Mouse (Mus musculus) heart, postnatal 0 days (tissue): Measurements from ENCODE around the gene Usf2.
A peak's percentile ranks its signal among the peaks of the same experiment; 100 is the strongest.

ENCODE experiments used
- CTCF ChIP-seq: IDR thresholded peaks from 2 replicates; pipeline ENCODE4 v1.5.1; 2016; ENCODE audit warnings: antibody characterized with exemption, control low read depth, low read depth
- EP300 ChIP-seq: IDR thresholded peaks from 2 replicates; pipeline ENCODE4 v1.6.1; 2016; ENCODE audit warnings: antibody characterized with exemption, low read depth

DNA sequence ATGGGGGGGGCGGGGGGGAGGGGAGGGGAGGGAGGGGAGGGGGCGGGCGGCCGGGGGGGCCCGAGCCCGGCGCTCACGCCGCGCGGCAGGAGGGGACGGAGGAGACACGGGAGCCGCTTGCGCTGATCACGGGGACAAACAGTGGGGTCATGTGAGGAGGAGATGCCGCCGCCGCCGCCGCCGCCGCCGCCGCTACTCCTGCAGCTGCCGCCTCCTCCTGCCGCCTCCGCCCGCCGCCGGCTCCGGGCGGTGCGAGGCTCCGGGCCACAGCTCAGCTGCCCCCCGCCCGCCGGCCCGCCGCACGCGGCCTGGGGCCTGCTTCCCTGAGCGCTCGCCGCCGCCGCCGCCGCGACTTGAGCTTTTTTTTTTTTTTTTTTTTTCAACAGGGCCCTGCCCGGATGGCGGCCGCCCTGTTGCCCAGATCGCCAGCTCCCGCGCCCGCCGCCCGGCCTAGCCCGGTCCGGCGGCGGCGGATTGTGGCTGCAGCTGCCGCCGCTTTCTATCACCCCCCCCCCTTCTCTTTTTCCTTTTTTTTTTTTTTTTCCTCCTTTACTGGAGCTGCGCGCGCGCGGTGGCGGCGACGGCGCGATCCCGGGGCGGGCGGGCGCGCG is at the start of gene Usf2:
- TF ChIP-seq EP300, result 0 out of 2 replicates have a peak, but pooled peaks have one; percentile 11
- no peak for TF ChIP-seq CTCF
